Mouse (Mus musculus) c-Kit-negative CD71-positive TER-119-positive erythroid progenitor cells, embryonic 14.5 days (primary cell): ENCODE data around the gene Dock4.

Experiments
- DNase-seq: peaks from one replicate; pipeline ENCODE4 v3.0.0-alpha.2; 2013; ENCODE audit warnings: low read depth, low spot score

The Dock4 gene

DNA sequence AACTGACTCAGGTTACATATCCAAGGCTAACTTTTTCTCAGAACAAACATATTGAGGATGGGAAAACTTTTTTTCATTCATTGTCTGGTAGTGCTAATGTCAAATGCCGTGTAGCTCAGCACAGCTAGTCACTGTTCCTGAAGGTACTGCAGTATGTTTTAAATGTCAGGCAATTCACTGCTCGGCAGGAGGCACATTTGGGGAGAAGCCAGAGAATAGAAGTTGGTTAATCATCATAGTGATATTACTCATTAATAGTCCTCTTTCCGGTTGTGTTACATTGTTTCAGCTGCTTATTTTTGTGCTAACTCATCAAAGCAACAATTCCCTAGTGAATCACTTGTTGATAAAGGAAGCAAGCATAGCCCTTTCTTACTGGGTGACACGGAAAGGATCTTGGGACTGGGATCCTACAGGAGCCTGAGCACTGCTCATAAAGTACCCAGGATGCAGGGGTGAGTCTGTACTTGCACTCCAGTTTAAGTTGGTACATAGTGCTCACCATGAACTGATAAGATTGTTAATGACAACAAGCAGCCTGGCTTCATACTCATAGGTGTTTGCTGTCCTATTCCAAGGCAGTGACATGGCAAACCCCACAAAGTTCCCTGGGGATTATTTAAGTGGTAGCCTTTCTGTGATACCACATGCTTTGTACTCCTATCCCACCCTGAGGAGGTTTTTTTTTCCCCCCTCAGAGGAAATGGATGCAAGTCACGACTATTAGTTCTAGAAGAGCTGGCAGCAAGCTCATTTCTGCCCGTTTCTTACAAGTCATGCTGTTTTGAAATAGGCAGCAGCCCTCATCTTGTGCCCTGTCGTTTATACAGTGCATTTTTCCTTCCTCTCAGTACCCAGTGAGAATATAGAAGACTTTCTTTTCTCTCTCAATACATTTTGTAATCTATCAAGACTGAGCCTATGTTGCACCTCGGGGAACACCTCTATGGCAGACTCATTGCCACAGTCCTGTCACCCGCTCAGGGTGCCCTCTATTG is 123.5 kb downstream of the Dock4 start:
- no peak for DNase-seq

DNA sequence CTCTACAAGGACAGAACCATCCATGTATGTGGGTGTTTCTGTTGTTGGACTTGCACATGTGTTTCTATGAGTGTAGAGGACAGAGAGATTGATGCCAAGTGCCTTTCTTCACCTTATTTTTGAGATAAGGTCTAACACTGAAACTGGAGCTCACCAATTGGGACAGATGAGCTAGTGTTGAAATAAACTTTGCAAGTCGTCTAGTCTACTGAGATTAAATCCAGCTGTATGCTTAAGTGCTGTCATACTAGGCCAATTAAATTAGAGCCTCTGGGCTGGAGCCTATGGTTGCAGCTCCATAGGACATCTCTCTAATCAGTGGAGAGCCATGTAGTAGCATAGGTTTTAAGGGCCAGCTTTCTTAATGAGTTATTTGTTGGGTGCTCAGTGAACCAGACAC is 124.5 kb downstream of the Dock4 start:
- DNase-seq, result no peak

DNA sequence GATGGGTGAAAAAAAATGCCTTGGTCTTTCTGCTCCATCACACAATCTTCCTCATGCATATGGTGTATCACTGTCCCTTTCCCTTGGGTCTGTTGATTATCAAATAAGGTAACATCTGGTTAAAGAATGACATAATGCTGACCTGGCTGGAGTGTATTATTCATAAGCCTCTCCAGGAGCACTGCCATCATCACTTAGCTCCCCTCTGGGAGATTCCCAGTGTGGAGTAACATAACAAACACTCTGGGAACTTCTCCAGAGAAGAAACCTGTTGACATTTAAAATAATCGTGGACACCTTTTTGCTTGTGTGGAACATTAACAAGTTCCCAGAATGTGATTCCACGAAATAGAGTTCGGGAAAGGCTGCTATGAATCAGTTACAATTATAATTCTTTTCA is 128.3 kb downstream of the Dock4 start:
- no peak for DNase-seq

DNA sequence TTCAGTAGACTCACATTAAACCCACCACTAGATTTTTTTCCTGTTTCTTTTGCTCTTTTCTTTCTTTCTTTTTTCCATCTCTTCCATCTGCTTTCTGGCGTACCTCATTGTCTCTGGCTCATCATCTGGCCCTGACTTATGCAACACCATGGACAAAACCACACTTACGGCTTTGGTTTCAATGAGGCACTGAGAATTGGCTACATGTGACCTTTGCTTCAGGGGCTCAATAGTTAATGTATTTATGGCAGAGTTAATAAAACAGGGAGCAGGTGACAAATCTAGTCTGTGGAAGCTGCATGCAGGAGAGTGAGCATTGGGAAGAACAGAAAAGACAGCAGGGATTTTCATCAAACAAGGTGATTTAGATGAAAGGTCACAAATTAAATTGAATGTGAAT is 131.0 kb downstream of the Dock4 start:
- no peak for DNase-seq

DNA sequence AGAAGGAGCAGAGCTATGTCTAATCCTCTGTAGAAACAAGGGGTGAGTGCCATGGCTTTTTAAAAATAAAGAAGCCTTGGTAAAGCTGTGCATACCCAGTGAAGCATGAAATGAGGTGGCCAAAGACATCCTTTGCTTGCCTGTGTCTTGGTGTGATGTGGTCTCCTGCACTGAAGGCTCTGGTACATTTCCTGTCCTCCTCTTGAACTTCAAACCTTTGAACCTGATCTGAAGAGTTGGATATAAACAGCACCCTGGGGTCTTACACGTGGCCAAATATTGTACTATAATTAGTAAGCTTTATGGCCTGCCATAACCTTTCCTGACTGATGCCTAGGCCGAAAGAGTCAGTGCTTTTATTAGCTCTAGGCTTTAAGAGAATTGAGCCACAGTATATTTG is 134.6 kb downstream of the Dock4 start:
- DNase-seq, result no peak

DNA sequence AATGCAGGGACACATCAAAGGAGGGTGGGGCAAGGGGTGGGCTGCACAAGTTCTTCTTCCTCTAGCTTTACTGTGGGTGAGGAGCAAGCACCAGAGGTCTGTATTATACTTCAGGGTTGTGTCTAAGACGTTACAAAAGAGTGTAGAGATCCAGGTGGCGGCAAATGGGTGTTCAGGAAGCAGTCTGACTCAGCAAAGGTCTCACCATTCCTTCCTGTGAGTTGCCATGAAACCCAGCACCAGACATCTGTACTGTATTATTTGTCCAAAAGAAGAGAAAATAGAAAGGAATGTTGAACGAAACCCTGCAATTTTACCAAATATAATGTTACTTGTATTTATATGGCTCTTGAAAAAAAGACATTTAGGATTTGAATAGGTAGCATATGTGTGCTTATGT is 135.3 kb downstream of the Dock4 start:
- DNase-seq, result no peak

DNA sequence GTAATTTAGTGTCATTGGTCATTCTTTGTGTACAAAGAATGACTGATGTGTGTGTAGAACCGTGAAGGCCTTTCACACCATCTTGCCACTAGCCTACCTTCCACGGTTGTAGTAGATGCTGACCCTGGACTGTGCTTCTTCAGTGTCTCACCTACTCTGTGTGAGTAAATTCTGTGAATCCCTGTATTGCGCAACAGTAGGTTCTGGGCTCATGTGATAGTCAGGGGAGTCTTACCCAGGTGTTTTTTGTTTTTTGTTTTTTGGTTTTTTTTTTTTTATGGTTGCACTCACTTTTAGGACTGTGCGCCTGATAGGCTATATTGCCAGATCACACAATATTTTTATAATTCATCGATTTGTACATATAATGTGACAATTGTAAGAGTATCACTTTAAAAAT is 136.3 kb downstream of the Dock4 start:
- no peak for DNase-seq

DNA sequence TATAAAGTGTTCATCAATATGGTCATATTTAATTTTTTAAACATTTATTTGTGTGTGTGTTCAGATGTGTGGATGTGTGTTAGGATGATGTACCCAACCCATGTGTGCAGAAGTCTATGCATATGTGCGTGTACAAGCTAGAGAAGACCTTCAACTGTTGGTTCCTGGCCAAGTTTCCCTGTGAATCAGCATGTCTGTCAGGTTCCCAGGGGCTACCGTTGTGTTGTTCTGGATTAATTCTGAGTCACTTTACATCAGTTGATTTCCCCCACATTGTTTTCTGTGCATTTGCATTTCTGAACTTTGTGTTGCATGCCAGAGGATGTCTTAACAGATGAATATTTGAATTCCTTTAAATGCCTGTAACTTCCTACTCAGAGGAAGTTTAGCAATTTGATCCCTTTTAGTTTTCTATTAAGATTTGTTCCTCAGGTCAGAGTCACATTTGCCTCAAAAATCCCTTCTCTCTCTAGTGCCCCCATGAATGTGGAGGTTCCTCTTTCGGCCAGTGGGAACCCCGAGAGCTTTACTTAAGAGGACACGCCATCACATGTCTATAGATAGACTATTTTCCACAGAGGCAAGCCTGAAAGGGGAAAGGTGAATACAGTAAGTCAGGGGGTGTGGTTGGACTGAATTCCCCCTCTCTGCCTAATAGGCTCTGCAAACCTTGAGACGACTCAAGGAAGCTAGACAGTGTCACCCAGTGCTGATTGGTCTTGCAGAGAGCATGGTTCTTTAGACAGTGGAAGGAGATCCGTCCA is 139.0 kb downstream of the Dock4 start:
- no peak for DNase-seq

DNA sequence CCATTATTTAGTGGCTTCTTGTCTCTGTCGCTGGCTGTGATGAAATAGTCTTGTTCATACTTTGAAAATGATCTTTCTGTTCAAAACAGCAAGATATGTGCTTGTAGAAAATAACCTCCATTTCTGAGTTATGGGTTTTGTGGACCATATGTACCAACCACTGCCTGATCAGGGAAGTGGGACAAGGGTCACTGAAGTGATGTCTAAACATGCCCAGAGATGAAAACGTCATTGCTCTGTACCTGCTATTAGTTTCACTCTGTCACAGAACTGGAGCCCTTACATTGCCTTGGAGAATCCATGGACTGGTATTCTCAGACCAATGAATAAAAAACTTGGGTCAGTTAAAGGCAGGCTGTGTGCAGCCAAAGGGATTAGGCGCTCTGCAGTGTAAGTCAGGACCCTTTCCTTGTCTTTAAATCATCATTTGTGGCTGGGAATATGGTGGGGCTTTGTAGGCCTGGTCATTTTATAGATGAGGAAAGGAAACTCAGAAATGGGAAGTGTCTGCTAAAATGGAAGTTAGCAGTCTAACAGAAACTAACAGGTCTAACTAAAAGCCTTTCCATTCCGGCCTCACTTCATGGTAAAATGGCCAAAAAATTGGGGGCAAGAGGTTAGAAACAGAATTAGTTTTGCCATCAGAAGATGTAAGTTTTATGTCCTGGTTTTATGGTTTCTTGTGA is 139.8 kb downstream of the Dock4 start:
- DNase-seq, result no peak

DNA sequence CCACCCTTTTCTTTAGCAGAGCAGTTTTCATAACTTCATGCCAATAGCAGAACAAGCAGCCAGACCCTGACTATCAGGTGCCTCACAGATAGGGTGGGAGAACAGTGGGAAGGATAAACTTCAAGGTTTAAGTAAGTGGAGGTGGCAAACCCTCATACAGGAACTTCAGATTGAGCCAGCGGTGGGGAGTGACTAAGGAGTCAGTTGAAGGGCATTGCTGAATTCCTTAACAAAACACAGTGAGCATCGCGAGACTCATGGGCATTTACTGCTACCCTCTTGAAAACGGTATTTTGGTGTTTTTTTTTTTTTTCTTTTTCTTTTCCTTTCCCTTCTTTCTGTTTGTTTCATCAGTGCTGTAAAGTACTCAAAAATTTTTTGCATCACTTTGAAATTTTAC is 148.4 kb downstream of the Dock4 start:
- DNase-seq, result no peak

DNA sequence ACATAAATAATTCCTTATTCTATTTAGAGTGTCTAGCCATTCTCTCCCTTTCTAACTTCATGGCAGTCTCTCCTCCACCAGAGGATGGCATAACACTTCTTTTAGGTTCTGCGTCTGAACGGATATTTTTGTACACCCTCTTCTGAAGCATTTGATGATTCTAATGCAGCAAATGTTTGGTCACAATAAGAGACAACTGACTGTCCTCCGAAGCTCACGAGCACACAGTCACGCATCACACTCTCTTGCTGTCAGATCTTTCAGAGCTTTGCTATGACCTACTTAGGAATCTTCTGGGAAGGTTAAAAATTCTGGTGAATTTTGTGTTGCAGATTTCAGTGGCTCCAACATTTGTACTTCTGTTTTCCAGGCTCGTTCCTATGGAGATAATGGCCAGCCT is 149.7 kb downstream of the Dock4 start:
- no peak for DNase-seq

DNA sequence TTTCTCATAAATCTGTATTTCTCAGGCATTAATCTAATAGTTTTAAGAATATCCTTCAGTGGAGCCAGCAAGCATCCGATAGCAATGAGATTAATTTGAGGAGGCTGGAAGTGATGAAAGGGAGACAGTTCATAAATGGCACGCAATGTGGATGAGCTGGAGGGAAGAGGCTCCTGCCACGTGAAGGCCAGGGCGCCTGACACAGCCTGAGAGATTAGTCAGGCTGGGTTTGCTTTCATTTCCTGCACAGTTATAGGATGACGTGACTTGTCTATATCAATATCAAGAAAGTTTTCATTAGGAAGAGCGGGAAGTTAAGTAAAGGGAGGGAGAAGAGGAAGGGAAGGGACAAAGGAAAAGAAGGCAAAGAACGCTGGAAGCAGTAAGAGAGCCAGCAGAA is 150.3 kb downstream of the Dock4 start:
- no peak for DNase-seq

DNA sequence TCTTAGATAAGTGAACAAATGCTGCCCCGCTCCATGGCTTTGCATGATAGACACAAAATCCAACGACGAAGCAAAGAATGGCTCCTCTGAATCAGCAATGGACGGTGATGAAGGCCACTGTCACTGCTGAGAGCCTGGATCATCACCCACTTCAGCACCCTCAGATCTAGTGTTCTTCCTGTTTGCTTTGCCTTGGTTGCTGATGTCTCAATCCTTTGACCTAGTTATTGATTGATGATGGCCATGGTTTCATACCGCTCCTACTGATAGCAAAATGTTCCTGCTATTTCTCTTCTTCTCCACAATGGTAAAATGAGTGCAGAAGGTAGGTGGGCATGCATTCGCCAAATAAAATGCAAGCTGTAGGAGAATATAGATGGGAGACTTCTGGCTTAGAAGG is 150.7 kb downstream of the Dock4 start:
- no peak for DNase-seq

DNA sequence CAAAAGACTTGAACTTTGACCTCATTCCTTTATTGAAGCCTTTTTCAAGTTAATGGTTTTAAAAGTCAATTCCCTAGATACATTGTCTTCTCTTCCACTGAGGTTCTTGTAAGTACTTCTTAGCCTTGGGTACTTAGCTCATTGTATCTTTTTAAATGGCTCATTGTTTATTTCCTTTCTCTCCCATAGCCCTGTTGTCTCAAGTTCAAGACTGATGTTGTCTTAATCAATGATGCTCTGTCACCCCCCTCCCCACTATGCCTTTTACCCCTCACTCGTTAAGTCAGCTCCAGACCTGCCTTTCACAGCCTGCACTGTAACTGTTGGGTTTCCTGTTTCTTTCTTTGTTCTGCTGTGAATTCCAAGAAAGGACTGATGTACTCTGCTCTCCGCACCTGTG is 154.2 kb downstream of the Dock4 start:
- DNase-seq, result no peak

DNA sequence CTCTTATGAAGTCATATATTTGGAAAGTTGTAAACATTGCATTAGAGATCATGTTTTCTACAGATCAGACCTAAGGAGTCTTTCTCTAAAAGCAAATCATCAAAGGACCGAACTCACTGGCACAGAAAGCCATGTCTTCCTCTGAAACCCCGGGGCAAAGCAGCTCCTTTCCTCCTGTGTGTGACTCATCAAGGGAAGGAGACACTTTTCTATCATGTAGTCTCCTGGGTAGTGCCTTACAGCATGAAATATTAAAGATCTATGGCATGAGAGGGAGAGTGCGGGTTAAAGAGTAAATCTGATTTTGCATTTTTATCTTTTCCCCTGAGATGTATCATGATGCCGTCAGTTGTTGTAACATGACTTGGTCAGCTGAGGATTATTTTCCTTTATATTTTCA is 159.8 kb downstream of the Dock4 start:
- DNase-seq, result no peak

DNA sequence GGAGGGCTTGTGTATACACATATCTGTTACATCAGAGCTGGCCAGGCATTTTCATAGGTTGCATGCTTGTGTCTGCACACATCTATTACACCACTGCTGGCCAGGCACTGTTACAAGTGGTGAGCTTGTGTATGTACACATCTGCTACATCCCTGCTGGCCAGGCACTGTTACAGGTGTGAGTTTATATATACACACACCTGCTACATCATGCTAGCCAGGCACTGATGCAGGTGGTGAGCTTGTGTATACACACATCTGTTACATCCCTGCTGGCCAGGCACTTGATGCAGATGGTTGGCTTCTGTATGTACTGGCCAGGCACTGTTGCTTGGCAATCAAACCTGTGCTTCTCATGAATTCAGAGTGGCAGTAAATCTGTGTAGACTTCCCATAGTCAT is 177.2 kb downstream of the Dock4 start:
- DNase-seq, result no peak

DNA sequence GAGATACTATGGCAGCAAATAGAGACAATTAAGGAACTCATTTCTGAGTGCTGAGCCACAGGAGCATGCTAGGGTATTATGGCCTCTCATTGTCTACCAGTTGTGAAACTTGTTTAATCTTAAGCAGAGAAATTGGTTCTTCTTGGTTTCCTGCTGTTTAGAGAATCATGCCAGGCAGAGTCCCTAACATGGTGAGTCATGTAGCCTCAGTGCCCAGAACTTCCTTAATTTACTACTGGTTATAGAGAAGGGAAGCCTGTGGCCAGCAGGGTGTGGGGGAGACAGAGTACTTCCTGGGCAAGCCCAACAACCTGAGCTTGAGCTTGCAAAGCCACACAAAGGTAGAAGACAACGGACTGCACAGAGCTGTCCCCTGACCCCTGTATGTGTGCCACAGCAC is 180.8 kb downstream of the Dock4 start:
- no peak for DNase-seq

DNA sequence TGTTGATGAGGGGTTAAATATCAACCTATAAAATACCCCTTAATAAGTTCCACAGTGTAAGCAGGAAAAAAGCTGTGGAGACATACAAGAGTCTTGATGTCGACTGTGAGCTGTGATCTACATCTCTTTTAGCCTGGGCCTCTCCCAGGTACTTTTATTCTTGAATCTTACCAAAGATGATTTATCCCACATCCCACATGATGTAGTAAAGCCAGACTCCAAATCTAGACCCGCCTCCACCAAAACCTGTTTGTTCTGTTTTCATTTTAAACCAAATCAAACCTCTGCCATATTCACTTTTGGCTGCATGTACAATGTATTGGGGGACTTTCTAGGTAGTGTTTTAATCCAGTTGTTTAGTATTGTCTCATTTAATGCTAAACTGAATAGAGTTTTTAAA is 187.5 kb downstream of the Dock4 start:
- DNase-seq, result no peak

DNA sequence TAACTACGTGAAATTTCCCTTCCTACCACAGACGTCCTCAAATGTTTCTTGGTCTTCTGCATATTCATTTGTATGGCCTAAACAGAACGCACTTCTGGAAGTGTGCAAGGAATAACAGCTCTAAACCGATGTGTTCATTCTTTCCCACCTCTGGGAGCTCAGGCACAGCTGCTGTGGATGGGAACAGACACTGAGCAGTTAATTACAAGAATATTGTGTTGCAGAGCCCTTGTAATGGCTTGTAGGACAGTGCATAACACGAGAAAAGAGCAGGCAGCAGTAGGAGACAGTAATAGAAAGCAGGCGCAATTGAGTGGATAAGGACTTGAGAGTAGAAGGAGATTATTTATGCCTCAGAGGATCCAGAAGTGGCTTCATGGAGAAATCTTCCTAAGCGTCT is 188.4 kb downstream of the Dock4 start:
- no peak for DNase-seq

DNA sequence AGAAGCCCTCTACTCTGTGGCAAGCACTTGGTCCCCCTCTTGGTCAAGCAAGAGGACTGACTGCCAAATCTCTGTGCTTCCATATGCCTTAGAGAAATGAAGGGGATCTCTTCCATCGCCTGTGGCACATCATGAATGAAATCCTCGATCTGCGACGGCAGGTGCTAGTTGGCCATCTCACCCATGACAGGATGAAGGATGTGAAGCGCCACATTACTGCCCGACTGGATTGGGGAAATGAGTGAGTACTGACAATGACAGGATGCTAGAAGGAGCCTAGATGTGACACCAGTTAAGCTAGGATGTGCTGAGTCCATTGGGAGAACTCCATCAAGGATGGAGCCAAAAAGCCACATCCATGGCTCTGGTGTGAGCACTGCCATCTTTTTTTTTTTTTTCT is 190.2 kb downstream of the Dock4 start:
- no peak for DNase-seq

DNA sequence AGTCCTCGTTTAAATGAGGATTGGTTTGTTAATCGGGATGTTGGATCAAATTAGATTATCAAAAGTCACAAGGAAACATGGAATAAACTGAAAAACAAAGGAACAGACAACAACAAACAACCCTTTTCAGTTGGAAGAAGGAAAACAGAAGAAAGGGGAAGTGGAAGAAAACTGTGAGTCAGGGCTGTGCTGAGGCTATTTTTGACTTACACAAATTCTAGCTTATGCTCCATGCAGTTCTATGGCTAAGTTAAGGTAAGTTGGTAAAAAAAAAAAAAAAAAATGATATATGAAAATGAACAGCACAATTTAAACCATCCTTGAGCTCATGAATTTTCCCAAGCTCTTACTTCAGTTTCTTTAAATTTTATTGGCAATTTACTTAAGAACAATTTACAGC is 191.7 kb downstream of the Dock4 start:
- no peak for DNase-seq

DNA sequence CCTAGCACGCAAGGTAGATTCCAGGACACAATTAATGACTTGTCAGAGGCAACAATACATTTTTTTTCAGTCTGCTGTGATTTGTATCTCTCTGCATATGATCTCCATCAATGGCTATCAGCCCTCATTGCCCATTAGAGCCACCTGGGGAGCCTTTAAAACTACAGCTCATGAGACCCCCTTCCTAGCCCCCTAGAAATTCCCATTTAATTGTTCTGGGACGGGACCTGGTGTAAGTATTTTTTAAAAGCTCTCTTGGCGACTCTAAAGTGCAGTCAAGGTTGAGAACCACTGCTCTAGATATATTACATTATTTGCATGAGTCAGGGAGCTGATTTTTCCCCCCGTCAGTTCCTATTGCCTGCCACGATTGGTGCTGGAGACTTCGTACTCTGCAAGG is 200.1 kb downstream of the Dock4 start:
- no peak for DNase-seq
